Mouse (Mus musculus) heart, postnatal 0 days (tissue): Measurements from ENCODE around the gene Golt1b. TPM values are rescaled to one million over a fixed set of nuclear protein-coding genes. Genes with fewer than 3 reads are reported as not detected.
A peak's percentile ranks its signal among the peaks of the same experiment; 100 is the strongest.

Source experiments
- ATAC-seq: fragments of 200-750 bp; cut with Nextera tagmentation; 2 replicates; pipeline ENCODE4 v1.8.0; 2017; ENCODE audit warnings: low read depth, moderate number of reproducible peaks, moderate library complexity; ENCODE audit not compliant: insufficient read depth
- DNase-seq: peaks from one replicate; pipeline ENCODE4 v3.0.0-alpha.2; 2016; ENCODE audit warnings: low spot score
- H3K27ac ChIP-seq: fragments of 300-500 bp; sonication (generic); 2 replicates; pipeline ENCODE4 v1.5.1; 2014; ENCODE audit warnings: low read depth, mild to moderate bottlenecking
- H3K27me3 ChIP-seq: fragments of 300-500 bp; sonication (generic); 2 replicates; pipeline ENCODE4 v1.6.1; 2014; ENCODE audit warnings: low read length, mixed read lengths; ENCODE audit not compliant: control insufficient read depth, insufficient read depth
- H3K36me3 ChIP-seq: fragments of 300-500 bp; sonication (generic); replicated peaks from 2 replicates; pipeline ENCODE4 v1.6.1; 2014; ENCODE audit warnings: low read length, mixed read lengths; ENCODE audit not compliant: control insufficient read depth, insufficient read depth
- H3K4me1 ChIP-seq: fragments of 300-500 bp; sonication (generic); 2 replicates; pipeline ENCODE4 v1.6.1; 2014; ENCODE audit warnings: antibody characterized with exemption; ENCODE audit not compliant: control insufficient read depth, insufficient read depth
- H3K4me2 ChIP-seq: fragments of 300-500 bp; sonication (generic); 2 replicates; pipeline ENCODE4 v1.6.1; 2014; ENCODE audit warnings: low read depth, mild to moderate bottlenecking, low read length, moderate library complexity
- H3K4me3 ChIP-seq: fragments of 300-500 bp; sonication (generic); 2 replicates; pipeline ENCODE4 v1.5.1; 2014; ENCODE audit warnings: low read depth, low read length
- H3K9ac ChIP-seq: fragments of 300-500 bp; sonication (generic); replicated peaks from 2 replicates; pipeline ENCODE4 v1.6.1; 2014; ENCODE audit warnings: low read depth, low read length, mixed read lengths
- H3K9me3 ChIP-seq: fragments of 300-500 bp; sonication (generic); replicated peaks from 2 replicates; pipeline ENCODE4 v1.6.1; 2016; ENCODE audit warnings: low read length; ENCODE audit not compliant: control insufficient read depth
- CTCF ChIP-seq: IDR thresholded peaks from 2 replicates; pipeline ENCODE4 v1.5.1; 2016; ENCODE audit warnings: antibody characterized with exemption, control low read depth, low read depth
- EP300 ChIP-seq: IDR thresholded peaks from 2 replicates; pipeline ENCODE4 v1.6.1; 2016; ENCODE audit warnings: antibody characterized with exemption, low read depth
- WGBS: fragments of 180-500 bp; shearing (Covaris S2); extraction: QIAGEN DNeasy Blood & Tissue Kit; methylation state at CpG from one replicate; pipeline ENCODE4 v1.1.7; 2014; 5-methylcytosine and 5-hydroxymethylcytosine counted together
- polyA plus RNA-seq: library from polyadenylated mRNA; unstranded; fragments of >200 nt; fragmentation: Nextera tagmentation; extraction: Ambion mirVana; gene quantifications from 2 replicates; pipeline ENCODE4 v1.2.1, GENCODE M21; 2015
- total RNA-seq: library from RNA; depleted of rRNA; stranded (reverse); fragments of >200 nt; gene quantifications from 2 replicates; pipeline ENCODE4 v1.2.3, GENCODE M21; 2014; ENCODE audit warnings: low replicate concordance

Gene Golt1b
- total and polyA plus RNA-seq, 2 experiments from 2014 or later, result 23.2 to 37.9 TPM

GRCm38 (mm10) chr6:142363019-142363576, 23.9 kb upstream of the Golt1b start:
- 67% methylated on average over 9 of the region's 9 CpGs for WGBS
- Histone ChIP-seq H3K4me3 (no peak overlapping the region), H3K9me3 (no peaks in the 10 kb centered on the region), H3K9ac (no peak overlapping the region), H3K4me1 (no peaks in the 10 kb centered on the region), H3K27me3 (no peaks in the 10 kb centered on the region), H3K4me2 (no peak overlapping the region), H3K36me3 (peaks cover 86% of the 10 kb centered on the region), H3K27ac (no peak overlapping the region)
- TF ChIP-seq EP300 (no peak), CTCF (peak; percentile 42)
- DNase-seq (no peak), ATAC-seq (no peak)

DNA sequence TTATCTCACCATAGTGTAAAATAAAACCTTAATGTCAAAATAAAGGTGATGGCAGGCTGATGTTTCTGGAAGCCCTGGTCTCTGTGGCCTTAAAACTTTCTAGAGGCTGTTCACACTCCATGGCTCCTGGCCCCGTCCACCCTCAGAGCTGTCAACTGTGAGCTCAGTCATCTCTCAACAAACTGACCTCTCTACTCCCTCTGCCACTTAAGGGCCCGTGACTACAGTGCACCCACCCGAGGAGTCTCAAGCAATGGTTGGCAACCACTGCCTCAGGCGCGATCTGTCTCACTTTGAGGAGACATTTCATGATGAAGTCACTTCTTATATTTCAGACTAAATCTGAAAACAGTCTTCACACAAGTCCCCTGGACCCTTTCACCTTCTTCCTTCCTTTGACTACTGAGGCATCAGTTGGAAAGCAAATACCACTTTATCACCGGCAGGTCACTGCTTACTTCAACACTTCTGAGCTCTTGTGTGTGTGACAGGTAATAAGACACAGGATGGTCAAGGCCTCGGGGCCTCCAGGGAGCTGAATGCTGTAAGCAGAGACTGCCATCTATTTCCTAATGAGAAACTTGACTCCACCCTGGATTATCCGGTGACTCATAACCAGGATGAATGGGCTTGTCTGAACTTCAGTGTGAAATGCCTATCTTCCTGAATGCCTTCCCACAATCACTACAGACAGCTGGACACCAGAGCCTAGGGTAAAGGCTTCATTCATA, 21.1 kb upstream of the Golt1b start:
- no peak overlapping the region for H3K27ac ChIP-seq
- no peaks in the 10 kb centered on the region for H3K9me3 ChIP-seq
- TF ChIP-seq EP300 (no peak), CTCF (no peak)
- no peaks in the 10 kb centered on the region for H3K27me3 ChIP-seq
- H3K9ac ChIP-seq, result no peak overlapping the region
- H3K4me2 ChIP-seq, result no peak overlapping the region
- no peak overlapping the region for H3K4me3 ChIP-seq
- ATAC-seq (no peak), DNase-seq (no peak)
- WGBS, result 68% methylated on average over 8 of the region's 8 CpGs
- no peaks in the 10 kb centered on the region for H3K4me1 ChIP-seq
- H3K36me3 ChIP-seq, result peaks cover 67% of the 10 kb centered on the region

- no peaks in the 10 kb centered on the region for H3K4me1 ChIP-seq
- no peak overlapping the region for H3K27ac ChIP-seq
- peaks cover 63% of the 10 kb centered on the region for H3K36me3 ChIP-seq
- ATAC-seq (no peak), DNase-seq (no peak)
- H3K4me2 ChIP-seq, result no peak overlapping the region
- no peak overlapping the region for H3K4me3 ChIP-seq
- no peak overlapping the region for H3K9ac ChIP-seq
- WGBS, result 83% methylated on average over 10 of the region's 10 CpGs
- no peaks in the 10 kb centered on the region for H3K27me3 ChIP-seq
- H3K9me3 ChIP-seq, result no peaks in the 10 kb centered on the region
- TF ChIP-seq EP300 (no peak), CTCF (no peak)
Observed at GRCm38 (mm10) chr6:142366473-142367018, 20.5 kb upstream of the Golt1b start.

DNA sequence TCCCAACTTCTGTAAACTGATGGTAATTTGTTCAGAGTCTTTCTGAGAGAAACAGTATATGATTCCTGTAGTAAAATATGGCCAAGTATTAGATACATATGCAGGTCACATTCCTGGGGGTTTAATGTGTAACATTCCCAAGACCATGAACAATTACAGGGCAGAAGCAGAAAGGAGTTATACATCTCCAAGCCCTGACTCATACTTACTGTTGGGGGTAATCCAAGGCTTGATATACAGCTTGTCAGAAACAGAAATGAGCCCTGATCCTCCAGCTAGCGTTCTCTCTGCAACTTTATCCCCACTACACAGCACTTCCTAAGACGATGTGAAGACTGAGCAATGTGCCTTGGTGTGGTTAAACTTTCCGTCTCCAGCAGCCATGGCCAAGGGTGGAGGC, 19.5 kb upstream of the Golt1b start:
- Histone ChIP-seq H3K4me3 (no peak overlapping the region), H3K36me3 (peaks cover 63% of the 10 kb centered on the region), H3K27ac (no peak overlapping the region), H3K4me1 (no peaks in the 10 kb centered on the region), H3K9ac (no peak overlapping the region), H3K27me3 (no peaks in the 10 kb centered on the region), H3K4me2 (no peak overlapping the region), H3K9me3 (no peaks in the 10 kb centered on the region)
- ATAC-seq (no peak; the same call in 1 of the 2 replicates), DNase-seq (no peak)
- 90% methylated on average over 3 of the region's 3 CpGs for WGBS
- no peak for TF ChIP-seq EP300
- TF ChIP-seq CTCF, result no peak

GRCm38 (mm10) chr6:142369568-142369967, 17.5 kb upstream of the Golt1b start:
- Histone ChIP-seq H3K4me2 (no peak overlapping the region), H3K9ac (no peak overlapping the region), H3K9me3 (no peaks in the 10 kb centered on the region), H3K4me1 (no peaks in the 10 kb centered on the region), H3K27me3 (no peaks in the 10 kb centered on the region), H3K27ac (no peak overlapping the region), H3K36me3 (peaks cover 57% of the 10 kb centered on the region), H3K4me3 (no peak overlapping the region)
- ATAC-seq, result no peak
- TF ChIP-seq EP300 (no peak), CTCF (no peak)
- WGBS, result 89% methylated on average over 3 of the region's 3 CpGs
- DNase-seq, result no peak
